Mouse (Mus musculus): Measurements from ENCODE around the gene Wbp1l.

The Wbp1l gene

DNA sequence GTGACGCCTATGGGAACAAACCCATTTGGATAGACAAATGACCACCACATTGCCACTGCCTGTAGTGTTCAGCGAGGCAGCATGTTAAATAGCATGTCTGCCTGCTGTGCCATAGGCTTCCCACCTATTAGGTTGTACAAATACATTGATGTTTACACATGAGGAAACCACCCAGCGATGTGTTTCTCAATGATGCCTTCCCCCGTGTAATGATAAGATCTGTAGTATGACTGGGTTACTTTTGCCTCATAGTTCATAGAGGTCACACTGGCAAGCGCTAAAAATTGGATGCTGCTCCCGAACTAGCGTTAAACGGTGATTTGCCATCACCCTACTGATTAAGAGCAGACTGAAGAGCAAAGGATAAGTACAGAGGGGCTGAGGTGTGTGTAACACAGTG lies 63.3 kb downstream of the Wbp1l start:
- no peak for DNase-seq

- DNase-seq: no peak
Observed at GRCm38 (mm10) chr19:46662784-46663183, 63.9 kb downstream of the Wbp1l start.

GRCm38 (mm10) chr19:46665474-46665873 lies 66.6 kb downstream of the Wbp1l start:
- DNase-seq: peak; percentile 57

DNA sequence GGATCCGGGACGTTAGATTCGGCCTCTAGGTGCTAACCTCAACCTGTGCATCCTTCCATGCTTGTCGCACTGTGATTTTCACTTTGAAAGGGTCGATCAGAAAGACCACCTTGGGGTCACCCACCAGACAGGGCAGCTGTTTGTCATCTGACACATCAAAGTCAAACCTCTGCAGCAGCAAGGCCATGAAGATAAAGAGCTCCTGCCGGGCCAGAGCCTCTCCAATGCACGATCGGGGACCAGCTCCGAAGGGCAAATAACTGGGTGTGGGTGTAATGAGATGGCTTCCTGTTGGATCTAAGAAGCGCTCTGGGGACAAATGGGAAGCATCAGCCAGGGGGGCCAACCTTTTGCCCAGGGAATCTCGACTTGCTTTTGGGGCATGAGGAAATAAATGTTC lies 68.4 kb downstream of the Wbp1l start:
- no peak for DNase-seq

DNA sequence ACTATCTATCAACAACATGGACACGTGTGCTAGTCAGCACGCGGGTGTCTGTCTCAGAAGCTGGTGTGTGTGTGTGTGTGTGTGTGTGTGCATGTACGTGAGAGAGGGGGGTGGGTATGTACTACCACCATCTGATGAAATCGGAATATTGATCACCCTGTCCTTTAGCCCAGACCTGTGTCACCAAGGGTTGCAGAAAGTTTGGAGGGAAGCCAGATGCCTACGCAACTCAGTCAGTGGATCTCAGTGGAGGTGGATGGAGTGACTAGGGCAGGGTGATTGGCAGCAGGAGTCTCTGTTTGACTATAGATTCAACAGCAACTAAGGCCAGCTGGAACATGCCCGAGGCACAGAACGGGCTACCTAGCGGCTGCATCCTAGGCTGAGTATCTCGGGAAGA lies 69.4 kb downstream of the Wbp1l start:
- no peak for DNase-seq

GRCm38 (mm10) chr19:46669802-46670201 lies 70.9 kb downstream of the Wbp1l start:
- DNase-seq: no peak

DNA sequence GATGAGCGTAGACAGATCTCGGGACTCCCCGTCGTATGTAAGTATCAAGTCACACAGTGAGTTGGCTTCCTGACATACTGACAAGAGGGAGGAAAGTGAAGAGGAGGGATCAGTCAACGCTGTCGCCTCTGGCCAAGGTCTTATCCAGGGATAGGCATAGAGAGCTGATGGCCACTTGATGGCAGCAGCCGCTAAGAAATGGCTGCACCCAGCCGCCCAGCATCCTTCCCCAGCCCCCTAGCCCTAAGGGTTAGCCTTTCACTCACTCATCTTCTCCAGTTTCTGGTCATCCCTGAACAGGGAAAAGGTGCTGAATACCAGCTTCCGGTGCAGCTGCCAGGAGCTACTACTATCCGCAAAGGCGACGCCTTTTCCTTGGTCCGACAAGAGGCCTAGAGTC lies 71.8 kb downstream of the Wbp1l start:
- peak; percentile 71 for DNase-seq

DNA sequence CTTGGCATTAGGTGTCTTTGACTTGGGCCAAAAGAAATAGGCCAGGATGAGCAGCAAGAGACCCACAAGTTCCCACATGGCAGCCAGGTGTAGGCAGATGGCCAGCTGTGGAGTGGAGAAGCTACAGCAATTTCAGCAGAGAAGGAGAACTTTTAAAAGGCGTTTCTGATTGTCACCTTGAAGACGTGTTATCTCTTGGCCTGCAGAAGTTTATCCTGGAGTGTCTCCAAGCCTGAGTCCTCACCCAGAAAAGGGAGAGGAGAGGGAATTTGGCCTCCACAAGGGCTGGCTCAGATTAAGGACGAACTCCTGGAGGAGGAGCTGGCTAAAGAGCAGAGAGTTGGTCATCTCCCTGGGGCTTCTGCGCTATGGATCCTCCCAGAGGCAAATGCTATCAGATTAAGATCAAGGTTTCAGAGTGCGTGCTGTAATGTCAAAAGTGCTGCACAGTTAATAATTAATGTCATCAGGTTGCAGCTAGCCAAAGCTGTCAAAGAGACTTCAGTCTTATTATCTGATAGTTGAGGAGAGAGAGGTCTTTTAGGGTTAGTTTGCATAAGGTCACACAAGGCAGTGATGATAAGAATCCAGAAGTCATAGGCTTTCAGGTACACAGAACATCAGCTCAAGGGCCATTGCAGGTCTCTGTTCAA lies 74.0 kb downstream of the Wbp1l start, which contains the start of gene Cyp17a1:
Cyp17a1 (minus strand) TSS at position 407 of the 653 bp plus-strand sequence.
- DNase-seq: no peak

DNA sequence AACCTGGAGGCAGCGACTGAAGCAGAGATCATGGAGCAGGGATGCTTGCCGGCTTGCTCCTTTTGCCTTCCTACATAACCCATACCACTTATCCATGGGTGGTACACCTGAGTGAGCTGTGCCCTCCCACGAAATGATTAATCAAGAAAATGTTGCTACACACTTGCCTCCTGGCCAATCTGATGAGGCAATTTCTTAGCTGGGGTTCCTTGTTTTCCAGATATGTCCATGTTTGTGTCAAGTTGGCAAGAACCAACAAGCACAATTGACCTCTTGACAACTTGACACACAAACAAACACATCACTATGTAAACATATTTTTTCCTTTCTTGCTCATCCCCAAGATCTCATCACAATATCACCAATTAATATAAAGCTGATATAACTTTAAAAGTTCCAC lies 76.8 kb downstream of the Wbp1l start:
- DNase-seq: no peak

DNA sequence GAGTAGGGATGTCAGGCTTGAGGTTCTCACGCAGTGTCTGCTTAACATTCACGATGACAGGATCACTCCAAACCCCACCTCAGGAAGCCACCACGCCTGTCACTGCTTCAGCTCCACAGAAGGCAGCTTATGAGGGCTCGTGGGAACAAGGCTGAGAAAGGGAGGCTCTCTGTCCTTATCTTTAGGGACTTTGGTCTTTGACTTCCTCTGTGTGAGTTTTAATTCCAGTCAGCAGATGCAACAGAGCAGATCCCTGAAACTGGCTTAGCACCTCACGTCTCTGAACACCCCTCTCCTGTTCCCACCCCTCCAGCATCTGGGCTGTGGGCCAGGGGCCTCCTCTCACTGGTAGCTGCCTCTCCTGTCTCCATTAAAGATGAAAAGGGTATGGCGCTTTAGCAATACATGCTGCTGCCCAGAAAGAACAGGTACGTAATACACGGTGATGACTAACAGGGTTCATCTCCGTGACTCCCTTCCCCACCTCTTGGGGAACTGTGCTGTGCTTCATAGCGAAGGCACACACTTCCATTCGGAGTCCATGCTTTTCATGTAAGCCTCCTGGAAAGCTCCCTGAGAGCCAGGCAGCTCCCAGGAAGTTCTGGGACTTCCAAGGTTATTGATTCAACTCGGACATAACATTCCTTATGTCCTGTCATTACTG lies 81.0 kb downstream of the Wbp1l start:
- no peak for DNase-seq

GRCm38 (mm10) chr19:46689460-46690372 lies 90.8 kb downstream of the Wbp1l start, which contains the start of gene Borcs7:
Gene Borcs7 (plus strand): TSS chr19:46689906.
- DNase-seq: peak; percentile 94

DNA sequence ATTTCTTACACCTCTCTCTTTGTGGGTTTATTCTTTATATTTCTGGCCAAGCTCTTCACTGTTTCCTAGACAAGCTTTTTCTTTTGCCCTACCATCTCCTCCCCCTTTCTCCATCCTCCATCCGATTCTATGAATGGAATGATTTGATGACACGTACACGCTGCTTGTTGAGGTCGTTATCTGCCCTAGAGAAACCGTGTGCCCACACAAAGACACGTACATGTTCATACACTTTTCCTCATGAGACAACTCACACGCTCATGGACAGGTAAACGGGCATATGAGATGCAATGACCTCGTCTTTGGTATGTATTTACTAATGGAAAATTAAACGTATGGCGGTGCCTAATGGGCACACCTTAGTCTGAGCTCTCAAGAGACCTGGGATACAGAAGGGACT lies 91.5 kb downstream of the Wbp1l start:
- no peak for DNase-seq

GRCm38 (mm10) chr19:46691078-46691477 lies 92.2 kb downstream of the Wbp1l start:
- DNase-seq: no peak

GRCm38 (mm10) chr19:46693146-46693545 lies 94.3 kb downstream of the Wbp1l start:
- no peak for DNase-seq

DNA sequence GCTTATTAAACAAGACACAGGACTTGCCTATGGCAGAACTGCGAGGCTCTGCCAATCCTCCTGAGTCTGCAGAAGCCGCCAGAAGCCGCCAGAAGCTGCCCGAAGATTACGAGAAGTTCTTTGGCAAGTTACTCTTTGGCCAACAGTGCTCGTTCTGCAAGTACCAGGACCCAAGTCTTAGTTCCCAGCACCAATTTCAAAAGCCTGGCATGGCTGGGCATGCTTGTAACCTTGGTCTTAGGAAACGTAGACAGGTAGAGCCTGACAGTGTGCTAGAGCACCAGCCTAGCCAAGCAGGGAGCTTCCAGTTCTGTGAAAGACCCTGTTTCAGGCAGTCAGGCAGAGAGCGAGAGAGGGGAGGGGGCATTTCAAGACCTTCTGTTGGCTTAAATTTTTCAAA lies 97.6 kb downstream of the Wbp1l start:
- no peak for DNase-seq

- no peak for DNase-seq
Observed at GRCm38 (mm10) chr19:46696943-46697342, 98.1 kb downstream of the Wbp1l start.

DNA sequence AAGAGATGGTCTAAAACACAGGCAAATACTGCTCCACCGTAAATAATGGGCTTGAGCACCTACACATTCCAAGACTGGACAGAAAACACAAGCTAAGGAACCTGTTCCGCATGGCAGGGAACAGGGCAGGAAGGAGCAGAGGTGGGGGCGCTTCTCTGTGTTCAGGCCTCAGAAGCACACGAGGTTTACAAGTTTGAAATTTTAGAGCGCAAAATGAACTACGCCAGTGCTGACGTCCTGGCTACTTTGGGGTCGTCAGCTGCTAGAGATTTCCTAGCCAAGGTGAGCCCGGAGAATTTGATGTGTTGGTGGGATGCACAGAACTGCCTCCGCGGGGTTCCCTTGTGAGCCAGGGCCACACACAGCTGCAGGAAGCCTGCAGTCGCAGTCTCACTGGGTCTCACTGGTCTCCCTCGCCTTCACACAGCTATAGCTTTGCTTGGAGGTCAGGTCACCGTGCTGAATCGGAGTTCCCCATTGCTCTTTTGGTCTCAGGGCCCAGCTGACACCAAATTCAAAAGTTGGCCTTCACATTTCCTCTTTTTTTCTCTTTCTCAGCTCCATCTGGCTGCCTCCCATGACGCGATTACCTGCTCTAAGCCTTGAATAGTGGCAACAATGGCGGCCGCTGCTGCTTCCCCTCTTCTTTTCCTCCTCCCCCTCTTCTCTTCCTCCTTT lies 99.1 kb downstream of the Wbp1l start:
- no peak for DNase-seq

GRCm38 (mm10) chr19:46699011-46699481 lies 100.2 kb downstream of the Wbp1l start:
- DNase-seq: no peak

- DNase-seq: no peak
Observed at GRCm38 (mm10) chr19:46701156-46701555, 102.3 kb downstream of the Wbp1l start.

GRCm38 (mm10) chr19:46705779-46706495 lies 107.1 kb downstream of the Wbp1l start:
- no peak for DNase-seq

DNA sequence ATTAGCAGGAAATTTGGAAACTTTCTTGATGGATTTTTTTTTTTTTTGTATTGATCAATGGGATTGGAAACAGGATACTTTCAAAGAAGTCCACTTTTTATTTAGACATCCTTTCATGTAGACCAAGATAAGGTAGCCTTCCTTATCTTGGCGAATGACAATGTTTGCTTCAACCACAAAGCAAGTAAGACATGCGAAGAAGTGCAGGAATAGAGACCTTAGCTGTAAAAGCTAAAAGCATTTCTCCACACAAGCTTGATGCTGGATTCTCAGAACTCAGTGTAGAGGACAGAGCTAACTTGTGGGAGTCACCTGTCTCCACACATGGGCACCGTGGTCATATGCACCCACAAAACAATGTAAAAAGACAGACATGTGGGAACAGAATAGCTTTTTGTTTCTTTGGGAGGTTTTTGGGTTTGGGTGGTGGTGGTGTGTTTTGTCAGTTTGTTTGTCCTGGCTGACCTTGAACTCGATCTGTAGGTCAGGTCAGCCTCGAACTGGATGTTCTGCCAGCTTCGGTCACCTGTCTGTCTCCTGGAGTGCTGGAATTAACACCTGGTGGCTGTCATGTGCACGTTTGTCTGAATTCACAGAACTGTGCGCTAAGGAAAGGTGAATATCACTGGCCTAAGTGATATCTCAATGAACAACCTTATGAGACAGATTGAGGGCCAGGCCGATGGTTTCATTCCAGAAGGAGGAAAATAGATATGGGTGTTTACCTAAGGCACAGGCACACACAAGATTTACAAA lies 107.8 kb downstream of the Wbp1l start:
- DNase-seq: no peak
